In the genomic region with DNA sequence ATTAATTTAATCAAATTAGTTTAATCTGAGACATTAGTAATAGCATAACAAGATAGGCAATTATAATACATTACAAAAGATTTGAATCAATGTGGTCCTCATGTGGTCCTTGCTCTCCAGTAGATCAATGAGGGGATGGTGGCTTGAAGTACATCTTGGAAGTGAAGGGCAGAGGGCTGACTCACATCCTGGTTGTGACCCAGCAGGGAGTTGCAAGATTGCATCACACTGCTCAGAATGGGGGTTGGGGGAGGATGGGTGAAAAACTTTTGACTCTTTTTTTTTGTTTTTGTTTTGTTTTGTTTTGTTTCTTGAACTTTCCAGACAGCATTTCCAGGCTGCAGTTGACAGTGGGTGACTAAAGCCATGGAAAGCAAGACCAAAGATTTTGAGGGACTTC, we compare ENCODE assay signal across 22 mouse cellular contexts.
DNase-seq lines count a peak whose midpoint lies in the region; ATAC-seq and TF ChIP-seq lines count a peak whose summit lies in the region.
"Had no signal": no experiment of that assay in that cellular context is flagged by ENCODE, and none has a peak within 500 bp of the region (broad histone marks: within the 10 kb centered on the region; RNA-seq: fewer than 3 reads in every experiment).

No protein-coding gene starts in this region.

- no peak overlapping the region for H3K4me3 ChIP-seq in stomach, postnatal 0 days (ENCODE audit: low read depth, low read length)
- H3K4me3 ChIP-seq: embryonic facial prominence, embryonic 12.5 days; forebrain, embryonic 15.5 days; hindbrain, embryonic 12.5 days; liver, embryonic 12.5 days; neural tube, embryonic 13.5 days had no signal

- peak; percentile 56 for DNase-seq in gastrocnemius, adult 18-20 months (ENCODE audit: low spot score)
- DNase-seq in gastrocnemius, postnatal 25 days: no peak
- peak; percentile 50 for DNase-seq in 3134 (ENCODE audit: extremely low read depth, insufficient read length, low spot score)
- DNase-seq in adrenal gland, adult 2 months: peak; percentile 78
- peak; percentile 40 to 54 for DNase-seq in heart, adult 9 months (ENCODE audit: low spot score in 2 of 2)
- no peak for DNase-seq in cerebellum, adult 8-10 months
- DNase-seq in cerebellum, adult 11 months: no peak
- DNase-seq in stomach, postnatal 0 days (ENCODE audit: low spot score): no peak
- DNase-seq: B cell, adult 2 months; cerebellum, postnatal 36 days; kidney, postnatal 25 days; left cerebral cortex, postnatal 4 days; spleen, adult 18-20 months; thymus, postnatal 4 days had no signal

- H3K36me3 ChIP-seq in stomach, postnatal 0 days (ENCODE audit: control insufficient read depth, insufficient read depth, low read length): no peaks in the 10 kb centered on the region
- H3K36me3 ChIP-seq: embryonic facial prominence, embryonic 12.5 days; forebrain, embryonic 15.5 days; hindbrain, embryonic 12.5 days; liver, embryonic 12.5 days; neural tube, embryonic 13.5 days had no signal

- H3K4me1 ChIP-seq in stomach, postnatal 0 days (replicated peaks; ENCODE audit: control insufficient read depth, insufficient read depth): no peaks in the 10 kb centered on the region
- H3K4me1 ChIP-seq: liver, embryonic 12.5 days had no signal

- H3K9ac ChIP-seq in stomach, postnatal 0 days (ENCODE audit: low read length): no peak overlapping the region
- H3K9ac ChIP-seq: embryonic facial prominence, embryonic 12.5 days; forebrain, embryonic 15.5 days; hindbrain, embryonic 12.5 days; liver, embryonic 12.5 days; neural tube, embryonic 13.5 days had no signal

- ATAC-seq in stomach, postnatal 0 days (ENCODE audit: low FRiP score, low TSS enrichment): no peak
- ATAC-seq: forebrain, embryonic 15.5 days; intestine, embryonic 16.5 days; liver, embryonic 12.5 days; midbrain, embryonic 16.5 days had no signal

- no peak overlapping the region for H3K27ac ChIP-seq in stomach, postnatal 0 days (replicated peaks)
- H3K27ac ChIP-seq: embryonic facial prominence, embryonic 12.5 days; forebrain, embryonic 15.5 days; hindbrain, embryonic 12.5 days; liver, embryonic 12.5 days; macrophage; neural tube, embryonic 13.5 days had no signal

- no peaks in the 10 kb centered on the region for H3K9me3 ChIP-seq in stomach, postnatal 0 days (ENCODE audit: control insufficient read depth, low read length)
- H3K9me3 ChIP-seq: embryonic facial prominence, embryonic 12.5 days; forebrain, embryonic 15.5 days; hindbrain, embryonic 12.5 days; liver, embryonic 12.5 days; neural tube, embryonic 13.5 days had no signal

- no peaks in the 10 kb centered on the region for H3K27me3 ChIP-seq in stomach, postnatal 0 days (ENCODE audit: control insufficient read depth, insufficient read depth, low read length)
- H3K27me3 ChIP-seq: embryonic facial prominence, embryonic 12.5 days; forebrain, embryonic 15.5 days; hindbrain, embryonic 12.5 days; liver, embryonic 12.5 days; neural tube, embryonic 13.5 days had no signal

- TF ChIP-seq EP300 in stomach, postnatal 0 days (optimal IDR thresholded peaks at IDR 0.05): no peak

- TF ChIP-seq CTCF in stomach, postnatal 0 days (IDR thresholded peaks at IDR 0.05; ENCODE audit: low read depth): no peak

- H3K4me2 ChIP-seq in stomach, postnatal 0 days (replicated peaks; ENCODE audit: low read depth): no peak overlapping the region
- H3K4me2 ChIP-seq: embryonic facial prominence, embryonic 12.5 days; forebrain, embryonic 15.5 days; hindbrain, embryonic 12.5 days; liver, embryonic 12.5 days; neural tube, embryonic 13.5 days had no signal

Comparison
In these comparisons a context has a peak if more than half of its experiments do, and no peak if none do; other contexts are left out.
1. DNase-seq: peak in gastrocnemius, adult 18-20 months (single experiment), 3134 (single experiment), adrenal gland, adult 2 months (single experiment) and heart, adult 9 months (2 of 2); none in gastrocnemius, postnatal 25 days (single experiment), cerebellum, adult 8-10 months (single experiment), cerebellum, adult 11 months (single experiment) and stomach, postnatal 0 days (single experiment).